Mouse (Mus musculus) embryonic fibroblast, embryonic 13.5 days (primary cell): ENCODE results near the gene Cbr3. TPM values are rescaled to one million over a fixed set of nuclear protein-coding genes. Genes with fewer than 3 reads are reported as not detected.

Experiments
- H3K27ac ChIP-seq: 2 replicates; pipeline ENCODE4 v1.5.1; 2012; ENCODE audit warnings: low read length, control low read depth, inconsistent platforms; ENCODE audit not compliant: insufficient read depth
- H3K4me1 ChIP-seq: 2 replicates; pipeline ENCODE4 v1.6.1; 2011; ENCODE audit warnings: low read length; ENCODE audit not compliant: control insufficient read depth, insufficient read depth
- H3K4me3 ChIP-seq: 2 replicates; pipeline ENCODE4 v1.5.1; 2011; ENCODE audit warnings: mild to moderate bottlenecking, control low read depth, low read length; ENCODE audit not compliant: insufficient read depth
- CTCF ChIP-seq: IDR thresholded peaks from 2 replicates; pipeline ENCODE4 v1.5.1; 2011; ENCODE audit warnings: mild to moderate bottlenecking, control low read depth, low read length, moderate library complexity, borderline replicate concordance; ENCODE audit not compliant: insufficient read depth
- POLR2A ChIP-seq: IDR thresholded peaks from 2 replicates; pipeline ENCODE4 v1.6.1; 2011; ENCODE audit warnings: low read depth, mild to moderate bottlenecking, control low read depth, low read length, moderate library complexity
- polyA plus RNA-seq: library from polyadenylated mRNA; stranded (reverse); fragments of >200 nt; gene quantifications from 2 replicates; pipeline ENCODE4 v1.2.4, GENCODE M21; 2011; ENCODE audit warnings: low read depth; ENCODE audit not compliant: missing spikeins, insufficient read length

Cbr3 gene
- polyA plus RNA-seq, 1 experiment = 10.2 TPM

DNA sequence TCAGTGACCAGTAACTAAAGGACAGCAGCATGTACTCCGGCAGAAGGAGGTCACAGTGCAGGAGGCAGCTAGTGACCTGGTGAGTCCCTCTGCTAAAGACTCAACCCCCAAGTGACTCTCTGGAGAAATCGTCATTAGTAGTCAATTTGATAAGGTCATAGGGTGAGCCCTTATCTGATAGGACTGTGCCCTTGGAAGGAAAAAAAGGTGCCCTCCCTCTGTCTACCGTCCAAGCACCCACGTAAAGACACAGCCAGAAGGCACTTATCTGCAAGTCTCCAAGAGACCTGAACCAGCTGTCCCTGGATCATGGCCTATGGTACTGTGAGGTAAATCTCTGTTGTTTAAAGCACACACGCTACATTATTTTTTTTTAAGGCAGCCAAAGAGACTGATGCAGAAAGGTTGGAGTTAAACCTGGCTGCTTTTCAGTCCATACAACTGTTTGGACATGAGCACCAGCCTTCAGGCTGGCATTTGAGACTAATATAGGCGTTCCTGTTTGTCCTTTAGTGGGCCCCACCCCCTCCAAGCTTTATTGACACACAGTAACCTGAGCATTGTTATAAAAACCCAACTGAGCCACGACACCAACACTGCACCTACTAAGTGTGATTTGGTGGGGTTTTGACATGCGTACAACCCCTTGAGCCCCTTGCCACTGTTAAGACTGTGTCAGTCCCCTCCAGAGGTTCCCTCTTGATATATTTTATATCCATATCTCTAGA, 42.6 kb downstream of the Cbr3 start:
- no peaks in the 10 kb centered on the region for H3K4me1 ChIP-seq

DNA sequence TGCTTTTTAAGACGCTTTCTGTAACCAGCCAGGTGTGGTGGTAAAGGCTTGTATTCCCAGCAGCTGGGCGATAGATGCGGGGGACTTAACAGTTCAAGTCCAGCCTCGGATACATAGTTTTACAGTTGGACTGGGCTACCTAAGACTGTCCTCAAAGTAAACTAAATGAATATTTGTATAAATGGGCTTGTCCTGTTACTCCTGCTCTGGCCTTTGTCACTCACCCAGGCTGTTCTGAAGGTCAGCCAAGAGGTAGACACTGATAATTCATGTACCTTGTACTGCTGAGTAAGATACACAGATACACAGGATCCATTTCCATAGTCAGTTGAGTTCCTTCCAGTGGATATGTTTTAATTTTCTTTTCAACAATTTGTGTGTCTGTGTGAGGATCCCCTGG, 43.2 kb downstream of the Cbr3 start:
- Histone ChIP-seq H3K4me1 (no peaks in the 10 kb centered on the region), H3K27ac (no peak overlapping the region), H3K4me3 (no peak overlapping the region)
- TF ChIP-seq CTCF = no peak
- TF ChIP-seq POLR2A = no peak

More for the DNA sequence above, 42.6 kb downstream of the Cbr3 start:
- TF ChIP-seq CTCF = no peak
- TF ChIP-seq POLR2A = no peak
- H3K4me3 ChIP-seq = no peak overlapping the region
- H3K27ac ChIP-seq = no peak overlapping the region

DNA sequence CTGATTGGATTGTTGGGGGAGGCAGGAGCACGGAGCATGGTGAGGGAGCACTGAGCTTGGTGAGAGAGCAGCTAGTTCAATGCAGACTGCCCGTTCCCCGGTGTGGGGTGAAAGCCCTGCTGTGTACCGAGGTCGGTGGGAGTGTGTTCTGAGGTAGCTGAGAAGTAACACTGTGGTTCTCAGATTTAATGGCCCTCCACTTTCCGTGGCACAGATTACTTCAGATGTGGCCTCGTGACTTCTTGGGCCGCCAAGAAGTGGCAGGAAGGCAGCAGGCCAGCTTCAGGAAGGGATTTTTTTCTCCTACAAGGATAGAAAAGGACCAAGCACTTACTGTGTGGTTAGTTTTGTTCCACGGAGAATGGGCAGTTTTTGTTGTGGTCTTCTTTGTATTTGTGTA, 45.7 kb downstream of the Cbr3 start:
- TF ChIP-seq CTCF = no peak
- TF ChIP-seq POLR2A = no peak

DNA sequence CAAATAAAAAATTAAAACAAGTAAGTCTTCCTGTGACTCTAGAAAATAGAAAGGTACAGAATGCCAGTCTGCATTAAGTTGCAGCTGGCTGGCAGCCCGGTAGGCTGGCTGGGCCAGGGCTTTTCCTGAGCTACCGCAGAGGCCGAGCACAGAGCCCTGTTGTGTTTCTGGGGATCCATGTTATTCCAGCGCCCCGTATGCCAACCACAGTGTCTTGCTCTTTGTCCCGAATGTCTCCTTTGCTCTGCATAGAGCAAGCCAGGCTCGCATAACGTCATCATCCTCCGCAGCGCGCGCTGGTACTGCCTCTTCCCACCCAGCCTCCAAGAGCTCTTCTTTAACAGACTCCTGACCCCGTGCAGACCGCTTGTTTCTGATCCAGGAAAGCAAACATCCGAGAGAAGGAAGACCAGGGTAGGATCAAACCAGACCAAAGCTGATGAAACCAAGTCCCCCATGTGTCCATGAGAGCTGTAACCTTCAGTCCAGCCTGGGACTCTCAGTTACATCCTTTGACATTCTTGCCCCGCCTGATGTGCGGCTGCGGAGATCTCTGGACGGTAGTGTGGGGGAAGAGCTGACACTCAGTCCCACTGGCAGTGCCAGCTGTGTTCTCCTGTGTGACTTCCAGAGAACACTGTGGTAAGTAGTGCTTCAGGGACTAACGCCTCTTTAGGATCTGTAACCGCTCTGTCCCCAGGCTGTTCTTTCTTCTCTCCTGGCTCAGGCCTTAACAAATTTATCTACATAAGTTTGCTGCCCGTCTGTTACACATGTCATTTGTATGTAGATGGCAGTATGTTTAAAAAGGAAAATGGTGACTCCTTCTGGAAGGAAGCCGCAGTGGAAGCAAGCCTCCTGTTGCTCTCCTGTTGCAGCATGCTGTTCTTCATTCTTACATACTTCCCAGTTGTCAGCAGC, 47.0 kb downstream of the Cbr3 start:
- H3K27ac ChIP-seq = no peak overlapping the region
- TF ChIP-seq CTCF (no peak), POLR2A (no peak)
- no peaks in the 10 kb centered on the region for H3K4me1 ChIP-seq
- no peak overlapping the region for H3K4me3 ChIP-seq

More for the DNA sequence above, 45.7 kb downstream of the Cbr3 start:
- Histone ChIP-seq H3K4me3 (no peak overlapping the region), H3K4me1 (no peaks in the 10 kb centered on the region), H3K27ac (no peak overlapping the region)

DNA sequence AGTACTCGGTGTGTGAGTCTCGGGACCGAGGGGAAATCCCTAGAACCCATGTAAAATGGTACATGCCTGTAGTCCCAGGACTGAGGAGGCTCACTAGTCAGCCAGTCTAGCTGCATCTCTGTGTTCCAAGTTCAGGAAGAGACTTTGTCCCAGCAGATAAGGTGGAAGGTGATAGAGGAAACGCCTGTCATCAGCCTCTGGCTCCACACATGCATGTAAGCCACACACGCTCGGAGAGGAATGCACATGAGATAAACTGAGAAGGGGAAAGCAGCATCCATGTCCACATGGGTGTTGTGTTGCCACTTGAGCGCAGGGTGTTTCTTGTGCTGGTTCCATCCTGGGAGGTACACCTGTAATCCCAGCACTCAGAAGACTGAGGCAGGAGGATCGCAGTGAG, 48.3 kb downstream of the Cbr3 start:
- no peak for TF ChIP-seq POLR2A
- no peak for TF ChIP-seq CTCF
- Histone ChIP-seq H3K27ac (no peak overlapping the region), H3K4me3 (no peak overlapping the region), H3K4me1 (no peaks in the 10 kb centered on the region)

DNA sequence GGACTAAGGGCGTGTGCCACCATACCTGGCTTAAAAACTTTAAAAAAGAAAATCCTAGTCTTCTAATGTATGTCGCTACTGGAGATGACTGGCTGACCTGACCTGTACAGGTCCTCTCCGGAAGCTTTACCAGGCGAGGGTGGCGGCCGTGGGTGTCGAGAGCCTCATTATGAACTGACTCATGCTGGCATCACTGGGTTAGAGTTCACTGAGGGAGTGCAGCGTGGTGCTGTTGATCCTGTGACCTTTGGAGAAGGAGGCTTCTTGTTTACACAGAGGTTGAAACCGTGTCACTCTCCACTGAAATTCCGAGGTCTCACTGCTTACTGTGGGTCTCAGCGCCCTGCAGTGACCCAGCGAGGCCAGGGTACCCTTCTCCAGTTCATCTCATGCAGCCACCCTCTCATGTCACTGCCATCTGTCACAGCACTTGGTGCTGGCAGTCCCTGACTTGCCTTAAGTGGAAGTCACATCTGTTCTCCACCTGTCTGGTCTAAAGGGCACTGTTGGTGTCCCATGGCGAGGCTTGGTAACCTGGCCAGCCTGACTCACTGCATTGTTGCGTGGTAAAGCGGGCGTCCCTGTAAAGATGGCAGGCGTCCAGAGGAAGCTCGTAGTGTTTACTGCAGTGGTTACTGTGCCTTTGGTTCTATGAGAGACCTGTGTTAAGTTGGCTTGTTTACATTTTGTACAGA, 50.0 kb downstream of the Cbr3 start:
- H3K4me3 ChIP-seq = no peak overlapping the region
- no peaks in the 10 kb centered on the region for H3K4me1 ChIP-seq
- TF ChIP-seq CTCF (no peak), POLR2A (no peak)
- H3K27ac ChIP-seq = no peak overlapping the region

DNA sequence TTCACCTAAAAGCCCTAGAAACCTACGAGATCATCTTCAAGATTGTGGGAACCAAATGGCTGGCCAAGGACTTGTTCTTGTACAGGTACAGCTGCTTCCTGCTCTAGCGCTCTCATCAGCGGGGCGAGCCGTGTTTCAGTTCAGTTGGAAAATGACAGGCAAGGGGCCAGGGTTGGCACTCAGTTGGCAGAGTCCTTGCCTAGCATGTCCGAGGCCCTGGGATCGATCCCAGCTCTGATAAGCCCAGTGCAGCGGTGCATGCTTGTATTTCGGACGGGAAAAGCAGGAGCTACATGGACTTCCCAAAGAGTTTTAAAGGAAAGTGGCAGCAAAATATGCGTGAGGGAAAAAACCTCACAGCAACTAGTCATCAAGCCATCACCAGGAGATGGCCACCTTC, 56.2 kb downstream of the Cbr3 start:
- TF ChIP-seq POLR2A (no peak), CTCF (no peak)
- H3K4me1 ChIP-seq = no peaks in the 10 kb centered on the region
- H3K4me3 ChIP-seq = no peak overlapping the region
- no peak overlapping the region for H3K27ac ChIP-seq

Other genes with a start within 250 kb of the Cbr3 start
- gene Setd4, start 79.2 kb upstream of the Cbr3 start, polyA plus RNA-seq = 4.9 and 6.1 TPM in 2 replicates
- gene Cbr1, start 77.4 kb upstream of the Cbr3 start, polyA plus RNA-seq = 30.0 and 34.3 TPM in 2 replicates
- gene Gm5678, start 55.1 kb upstream of the Cbr3 start, polyA plus RNA-seq = not detected in 2 replicates
- gene Dop1b, start 28.7 kb downstream of the Cbr3 start, polyA plus RNA-seq = 17.4 and 20.7 TPM in 2 replicates
- 38.8 and 41.2 TPM in 2 replicates for gene Morc3, start 148.9 kb downstream of the Cbr3 start, polyA plus RNA-seq
- gene Chaf1b, start 200.7 kb downstream of the Cbr3 start, polyA plus RNA-seq = 15.0 and 19.3 TPM in 2 replicates